8 mouse cellular contexts compared by ENCODE assay signal in the genomic region with DNA sequence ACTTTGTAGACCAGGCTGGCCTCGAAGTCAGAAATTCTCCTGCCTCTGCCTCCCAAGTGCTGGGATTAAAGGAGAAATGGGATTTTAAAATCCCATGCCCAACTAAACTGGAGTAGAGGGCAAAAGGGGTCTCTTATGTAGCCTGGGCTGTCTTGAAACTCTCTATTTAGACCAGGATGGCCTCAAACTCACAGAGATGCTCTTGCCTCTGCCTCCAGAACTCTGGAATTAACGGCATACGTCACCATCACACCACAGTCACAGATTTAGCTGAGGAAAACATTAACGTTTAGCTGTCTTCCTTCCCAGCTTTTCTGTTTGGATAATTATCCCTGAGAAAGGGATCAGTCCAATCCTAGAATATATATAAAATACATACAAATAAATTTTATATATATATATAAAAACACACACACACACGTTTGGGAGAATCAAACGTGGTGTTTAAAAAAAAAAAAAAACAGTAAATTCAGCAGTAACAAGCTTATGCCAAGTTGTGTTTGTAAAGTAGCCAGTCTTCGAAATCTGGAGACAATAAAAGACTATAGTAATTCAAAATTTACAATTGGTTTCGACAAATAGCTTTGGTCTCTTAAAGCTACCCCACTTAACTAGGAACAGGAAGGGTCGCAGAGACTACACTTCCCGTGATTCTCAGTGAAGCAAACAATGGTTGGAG. TPM values are rescaled to one million over a fixed set of nuclear protein-coding genes. Genes with fewer than 3 reads are reported as not detected.
DNase-seq lines count a peak whose midpoint lies in the region; ATAC-seq and TF ChIP-seq lines count a peak whose summit lies in the region.

No protein-coding gene starts in this region.

- 36% methylated on average over 10 of the region's 10 CpGs for WGBS in kidney, adult 2 months
- WGBS in limb, embryonic 14.5 days: 41% methylated on average over 10 of the region's 10 CpGs

- H3K36me3 ChIP-seq in kidney, adult 2 months (ENCODE audit: control insufficient read depth, insufficient read depth, low read length): peaks cover 5% of the 10 kb centered on the region
- H3K36me3 ChIP-seq in ES-E14 (ENCODE audit: control insufficient read depth, insufficient read depth, low read length, poor library complexity, severe bottlenecking): peaks cover 16% of the 10 kb centered on the region
- peaks cover 53% of the 10 kb centered on the region for H3K36me3 ChIP-seq in limb, embryonic 14.5 days (ENCODE audit: control insufficient read depth, insufficient read depth, low read length)

- peak; percentile 36 for DNase-seq in cerebellum, adult 11-12 months
- no peak for DNase-seq in cerebellum, adult 18-20 months
- DNase-seq in kidney, adult 9 months: peak; percentile 31
- no peak for DNase-seq in kidney, adult 2 months
- no peak for DNase-seq in ES-E14 (ENCODE audit: low read depth, low spot score)
- no peak for DNase-seq in limb, embryonic 14.5 days (ENCODE audit: low spot score)
- DNase-seq in B cell, adult 2 months: no peak

- H3K9ac ChIP-seq in ES-E14 (ENCODE audit: insufficient read depth, low read depth, low read length, poor library complexity, severe bottlenecking): no peak overlapping the region
- no peak overlapping the region for H3K9ac ChIP-seq in limb, embryonic 14.5 days (ENCODE audit: low read depth, low read length, severe bottlenecking)

- no peak for ATAC-seq in limb, embryonic 14.5 days (ENCODE audit: low FRiP score, low read depth)
- no peak for ATAC-seq in megakaryocyte progenitor cell, adult 5-6 weeks (replicated peaks; ENCODE audit: poor library complexity)

- H3K27ac ChIP-seq in kidney, adult 2 months (ENCODE audit: insufficient read depth, low read depth, low read length): no peak overlapping the region
- H3K27ac ChIP-seq in ES-E14 (ENCODE audit: insufficient read depth, low read depth, low read length, poor library complexity, severe bottlenecking): no peak overlapping the region
- no peak overlapping the region for H3K27ac ChIP-seq in limb, embryonic 14.5 days (replicated peaks; ENCODE audit: low read depth, low read length)

- in situ Hi-C loops in ES-E14 (cut with MboI; ENCODE audit: low sequenced_read_pairs in 2 of 2, unreplicated experiment in 2 of 2): no loop called here

- H3K4me1 ChIP-seq in kidney, adult 2 months (ENCODE audit: control insufficient read depth, insufficient read depth, low read length): peaks cover 8% of the 10 kb centered on the region
- peaks cover 5 to 15% of the 10 kb centered on the region in 2 experiments; a peak in 3 of 4 replicates for H3K4me1 ChIP-seq in ES-E14 (ENCODE audit: control insufficient read depth in 2 of 2, insufficient read depth in 2 of 2, low read length in 2 of 2, poor library complexity in 1 of 2)
- peaks cover 19% of the 10 kb centered on the region for H3K4me1 ChIP-seq in limb, embryonic 14.5 days (ENCODE audit: control insufficient read depth, insufficient read depth, low read length)

- H3K27me3 ChIP-seq in kidney, adult 2 months (replicated peaks; ENCODE audit: control insufficient read depth, insufficient read depth, low read length): no peaks in the 10 kb centered on the region
- H3K27me3 ChIP-seq in limb, embryonic 14.5 days (ENCODE audit: control insufficient read depth, insufficient read depth, low read length): no peaks in the 10 kb centered on the region

- H3K9me3 ChIP-seq in ES-E14 (ENCODE audit: control insufficient read depth, insufficient read depth, low read depth, low read length): no peaks in the 10 kb centered on the region
- H3K9me3 ChIP-seq in limb, embryonic 14.5 days (ENCODE audit: control insufficient read depth, low read length): no peaks in the 10 kb centered on the region

- no peak for TF ChIP-seq POLR2A in kidney, adult 2 months (IDR thresholded peaks at IDR 0.05; ENCODE audit: low read depth, low read length)
- TF ChIP-seq POLR2A in limb, embryonic 14.5 days (IDR thresholded peaks at IDR 0.05; ENCODE audit: borderline replicate concordance, extremely low read depth, insufficient read depth, insufficient read length): no peak

- no peak overlapping the region for H3K4me2 ChIP-seq in limb, embryonic 14.5 days (replicated peaks; ENCODE audit: low read depth, low read length, severe bottlenecking)

- no peak overlapping the region for H3K4me3 ChIP-seq in kidney, adult 2 months (ENCODE audit: insufficient read depth, low read depth, low read length)
- no peak overlapping the region for H3K4me3 ChIP-seq in ES-E14 (ENCODE audit: insufficient read depth in 1 of 2, low read depth in 1 of 2, low read length in 2 of 2, poor library complexity in 1 of 2, severe bottlenecking in 1 of 2)
- peak overlapping the region; percentile 93 for H3K4me3 ChIP-seq in limb, embryonic 14.5 days (replicated peaks; ENCODE audit: low read length)

- TF ChIP-seq CTCF in kidney, adult 2 months (conservative IDR thresholded peaks at IDR 0.05; ENCODE audit: insufficient read depth, insufficient read length, low read depth, low read length): no peak

TF ChIP-seq in ES-E14, 5 proteins besides CTCF, POLR2A, EP300 and RAD21:
- TF ChIP-seq CHD2 (IDR thresholded peaks at IDR 0.05; ENCODE audit: low read depth, low read length) (no peak; the same call in 1 of the 2 replicates), ZNF384 (IDR thresholded peaks at IDR 0.05; ENCODE audit: low read depth, low read length) (peak; percentile 57; the same call in 1 of the 2 replicates)
TF ChIP-seq in ES-E14: peak in this region for 1.

RNA-seq across cellular contexts. Expression of gene Ap2m1, which starts 0.5 kb away (rescaled TPM):
- polyA plus RNA-seq in kidney, adult 2 months (2012; rRNA removed): 639 and 682 TPM in 2 replicates
- 170 and 236 TPM in 2 replicates for total RNA-seq in ES-E14 (2012; rRNA removed)
- 633 and 687 TPM in 2 replicates for polyA plus RNA-seq in limb, embryonic 14.5 days (2012; rRNA removed)
- 573 and 622 TPM in 2 replicates for polyA plus RNA-seq in limb, embryonic 14.5 days (2014; fragmentation: Nextera tagmentation; extraction: Ambion mirVana)
- total RNA-seq in megakaryocyte progenitor cell, adult 5-6 weeks (2015): 234 and 286 TPM in 2 replicates
- total RNA-seq in megakaryocyte progenitor cell, adult 5-6 weeks (2017): 143 and 149 TPM in 2 replicates

RNA-seq across cellular contexts. Expression of gene Abcf3, which starts 13.6 kb away (rescaled TPM):
- polyA plus RNA-seq in kidney, adult 2 months (2012; rRNA removed): 39.0 and 45.1 TPM in 2 replicates
- 49.8 and 64.0 TPM in 2 replicates for total RNA-seq in ES-E14 (2012; rRNA removed)
- polyA plus RNA-seq in limb, embryonic 14.5 days (2012; rRNA removed): 56.0 and 57.8 TPM in 2 replicates
- 59.3 and 61.8 TPM in 2 replicates for polyA plus RNA-seq in limb, embryonic 14.5 days (2014; fragmentation: Nextera tagmentation; extraction: Ambion mirVana)
- total RNA-seq in megakaryocyte progenitor cell, adult 5-6 weeks (2015): 21.9 and 28.5 TPM in 2 replicates
- total RNA-seq in megakaryocyte progenitor cell, adult 5-6 weeks (2017): 28.4 and 35.7 TPM in 2 replicates

RNA-seq across cellular contexts. Expression of gene Dvl3, which starts 18.0 kb away (rescaled TPM):
- polyA plus RNA-seq in kidney, adult 2 months (2012; rRNA removed): 33.5 and 37.4 TPM in 2 replicates
- total RNA-seq in ES-E14 (2012; rRNA removed): 10.6 and 10.8 TPM in 2 replicates
- polyA plus RNA-seq in limb, embryonic 14.5 days (2012; rRNA removed): 74.8 and 99.8 TPM in 2 replicates
- polyA plus RNA-seq in limb, embryonic 14.5 days (2014; fragmentation: Nextera tagmentation; extraction: Ambion mirVana): 26.5 and 28.0 TPM in 2 replicates
- 23.5 and 26.7 TPM in 2 replicates for total RNA-seq in megakaryocyte progenitor cell, adult 5-6 weeks (2015)
- 3.2 and 3.3 TPM in 2 replicates for total RNA-seq in megakaryocyte progenitor cell, adult 5-6 weeks (2017)

RNA-seq across cellular contexts. Expression of gene Eif2b5, which starts 36.1 kb away (rescaled TPM):
- 30.4 and 33.9 TPM in 2 replicates for polyA plus RNA-seq in kidney, adult 2 months (2012; rRNA removed)
- 159 and 173 TPM in 2 replicates for total RNA-seq in ES-E14 (2012; rRNA removed)
- polyA plus RNA-seq in limb, embryonic 14.5 days (2012; rRNA removed): 44.8 and 45.1 TPM in 2 replicates
- polyA plus RNA-seq in limb, embryonic 14.5 days (2014; fragmentation: Nextera tagmentation; extraction: Ambion mirVana): 90.6 and 95.2 TPM in 2 replicates
- 58.4 and 64.7 TPM in 2 replicates for total RNA-seq in megakaryocyte progenitor cell, adult 5-6 weeks (2015)
- 85.8 and 87.2 TPM in 2 replicates for total RNA-seq in megakaryocyte progenitor cell, adult 5-6 weeks (2017)

RNA-seq across cellular contexts. Expression of gene Vwa5b2, which starts 54.5 kb away (rescaled TPM):
- 0.14 and 0.33 TPM in 2 replicates for polyA plus RNA-seq in kidney, adult 2 months (2012; rRNA removed)
- 0.69 and 1.2 TPM in 2 replicates for total RNA-seq in ES-E14 (2012; rRNA removed)
- 2.0 and 2.5 TPM in 2 replicates for polyA plus RNA-seq in limb, embryonic 14.5 days (2012; rRNA removed)
- 0.22 and 1.1 TPM in 2 replicates for polyA plus RNA-seq in limb, embryonic 14.5 days (2014; fragmentation: Nextera tagmentation; extraction: Ambion mirVana)
- total RNA-seq in megakaryocyte progenitor cell, adult 5-6 weeks (2015): not detected in 2 replicates
- total RNA-seq in megakaryocyte progenitor cell, adult 5-6 weeks (2017): not detected in 2 replicates

Comparison
In these comparisons a context has a peak if more than half of its experiments do, and no peak if none do; other contexts are left out.
1. DNase-seq: peak in cerebellum, adult 11-12 months (single experiment) and kidney, adult 9 months (single experiment); none in cerebellum, adult 18-20 months (0 of 2), kidney, adult 2 months (single experiment), ES-E14 (single experiment), limb, embryonic 14.5 days (single experiment) and B cell, adult 2 months (0 of 2).